Mouse (Mus musculus) bone marrow, adult 2 months (tissue): Measurements from ENCODE around the gene Limd2.

Source experiments
- CTCF ChIP-seq: fragments of 200-500 bp; IDR thresholded peaks from 2 replicates; pipeline ENCODE4 v1.5.1; 2011; ENCODE audit warnings: low read length, control low read depth; ENCODE audit not compliant: control insufficient read depth, insufficient read depth
- POLR2A ChIP-seq: fragments of 200-500 bp; IDR thresholded peaks from 2 replicates; pipeline ENCODE4 v1.6.1; 2011; ENCODE audit warnings: low read depth, mild to moderate bottlenecking, control low read depth, low read length, borderline replicate concordance; ENCODE audit not compliant: control insufficient read depth

GRCm38 (mm10) chr11:106179711-106180448 lies 19.2 kb upstream of the Limd2 start:
- TF ChIP-seq POLR2A (no peak), CTCF (no peak)
